Comparison of ENCODE assay signal across 8 mouse cellular contexts in genomic region chr9:55510651-55511235, GRCm38 (mm10). TPM values are rescaled to one million over a fixed set of nuclear protein-coding genes. Genes with fewer than 3 reads are reported as not detected.
DNase-seq lines count a peak whose midpoint lies in the region; ATAC-seq and TF ChIP-seq lines count a peak whose summit lies in the region.

No protein-coding gene starts in this region.

- H3K27me3 ChIP-seq in embryonic facial prominence, embryonic 11.5 days (ENCODE audit: control insufficient read depth, insufficient read depth, low read length): no peaks in the 10 kb centered on the region
- H3K27me3 ChIP-seq in hindbrain, embryonic 15.5 days: peaks cover 18% of the 10 kb centered on the region
- peaks cover 24% of the 10 kb centered on the region for H3K27me3 ChIP-seq in liver, embryonic 15.5 days

- no peaks in the 10 kb centered on the region for H3K36me3 ChIP-seq in embryonic facial prominence, embryonic 11.5 days (replicated peaks; ENCODE audit: control insufficient read depth, insufficient read depth, low read depth, low read length)
- no peaks in the 10 kb centered on the region for H3K36me3 ChIP-seq in hindbrain, embryonic 15.5 days
- H3K36me3 ChIP-seq in liver, embryonic 15.5 days (replicated peaks): no peaks in the 10 kb centered on the region

- peak overlapping the region; percentile 96 for H3K4me3 ChIP-seq in gastrocnemius, adult 2 months
- H3K4me3 ChIP-seq in embryonic facial prominence, embryonic 11.5 days (ENCODE audit: low read depth, low read length): no peak overlapping the region
- peak overlapping the region; percentile 97 for H3K4me3 ChIP-seq in hindbrain, embryonic 15.5 days
- peak overlapping the region; percentile 89 for H3K4me3 ChIP-seq in liver, embryonic 15.5 days (replicated peaks)

- no peaks in the 10 kb centered on the region for H3K9me3 ChIP-seq in embryonic facial prominence, embryonic 11.5 days (replicated peaks; ENCODE audit: control insufficient read depth, low read length)
- no peaks in the 10 kb centered on the region for H3K9me3 ChIP-seq in hindbrain, embryonic 15.5 days
- H3K9me3 ChIP-seq in liver, embryonic 15.5 days (replicated peaks): no peaks in the 10 kb centered on the region

- H3K4me2 ChIP-seq in embryonic facial prominence, embryonic 11.5 days (ENCODE audit: low read depth, low read length): peak overlapping the region; percentile 77; the same call in 1 of the 2 replicates
- peak overlapping the region; percentile 97 for H3K4me2 ChIP-seq in hindbrain, embryonic 15.5 days
- H3K4me2 ChIP-seq in liver, embryonic 15.5 days: peak overlapping the region; percentile 91

- 84% methylated on average over 10 of the region's 10 CpGs for WGBS in embryonic facial prominence, embryonic 11.5 days
- WGBS in hindbrain, embryonic 15.5 days: 81% methylated on average over 10 of the region's 10 CpGs
- WGBS in liver, embryonic 15.5 days (ENCODE audit: insufficient replicate concordance): 67% methylated on average over 10 of the region's 10 CpGs

- ATAC-seq in embryonic facial prominence, embryonic 11.5 days (replicated peaks; ENCODE audit: insufficient number of reproducible peaks, low FRiP score, low TSS enrichment, low read depth): no peak
- ATAC-seq in hindbrain, embryonic 15.5 days (ENCODE audit: low FRiP score, low read depth): no peak
- no peak for ATAC-seq in liver, embryonic 15.5 days (ENCODE audit: insufficient read depth)

- no peak for DNase-seq in gastrocnemius, adult 2 months
- DNase-seq in gastrocnemius, postnatal 4 days (ENCODE audit: low spot score in 2 of 2): no peak
- DNase-seq in embryonic facial prominence, embryonic 11.5 days (ENCODE audit: low spot score): no peak
- DNase-seq in left cerebral cortex, adult 8-10 months (ENCODE audit: low spot score in 2 of 2): no peak
- DNase-seq in cerebellum, adult 8-10 months: no peak
- DNase-seq in c-Kit-positive CD71-positive TER-119-positive erythroid progenitor cells, embryonic 14.5 days (ENCODE audit: low spot score): no peak

- H3K4me1 ChIP-seq in embryonic facial prominence, embryonic 11.5 days (ENCODE audit: control insufficient read depth, insufficient read depth, low read length): no peaks in the 10 kb centered on the region
- peaks cover 10% of the 10 kb centered on the region for H3K4me1 ChIP-seq in hindbrain, embryonic 15.5 days (replicated peaks)
- peaks cover 32% of the 10 kb centered on the region for H3K4me1 ChIP-seq in liver, embryonic 15.5 days (replicated peaks)

- intact Hi-C loops in gastrocnemius, adult 2 months (cut with DNase I): no loop called here

- H3K9ac ChIP-seq in embryonic facial prominence, embryonic 11.5 days (replicated peaks; ENCODE audit: low read length): no peak overlapping the region
- no peak overlapping the region for H3K9ac ChIP-seq in hindbrain, embryonic 15.5 days
- no peak overlapping the region for H3K9ac ChIP-seq in liver, embryonic 15.5 days

- H3K27ac ChIP-seq in gastrocnemius, adult 2 months: peak overlapping the region; percentile 99
- no peak overlapping the region for H3K27ac ChIP-seq in embryonic facial prominence, embryonic 11.5 days (replicated peaks; ENCODE audit: low read depth, low read length)
- no peak overlapping the region for H3K27ac ChIP-seq in hindbrain, embryonic 15.5 days (replicated peaks)
- no peak overlapping the region for H3K27ac ChIP-seq in liver, embryonic 15.5 days (replicated peaks)

- no peak for TF ChIP-seq CTCF in gastrocnemius, adult 2 months (IDR thresholded peaks at IDR 0.05)

RNA-seq across cellular contexts. Expression of gene Etfa, which starts 1.3 kb away (rescaled TPM):
- 100 to 1,000 TPM; 217 to 370 TPM for total RNA-seq in gastrocnemius, adult 2 months (2021)
- total RNA-seq in gastrocnemius, postnatal 4 days (2021): 100 to 1,000 TPM; 212 to 213 TPM
- polyA plus RNA-seq in embryonic facial prominence, embryonic 11.5 days (2014; fragmentation: Nextera tagmentation; extraction: Ambion mirVana): 174 and 187 TPM in 2 replicates
- 98.3 and 99.8 TPM in 2 replicates for polyA plus RNA-seq in hindbrain, embryonic 15.5 days (2015; fragmentation: Nextera tagmentation; extraction: Ambion mirVana)
- polyA plus RNA-seq in liver, embryonic 15.5 days (2015; fragmentation: Nextera tagmentation; extraction: Ambion mirVana): 201 and 204 TPM in 2 replicates
- 10 to 100 TPM; 40.7 to 41.7 (median 41.1) TPM for total RNA-seq in left cerebral cortex, adult 8-10 months (2022)

RNA-seq across cellular contexts. Expression of gene Isl2, which starts 27.7 kb away (rescaled TPM):
- not detected for total RNA-seq in gastrocnemius, adult 2 months (2021)
- total RNA-seq in gastrocnemius, postnatal 4 days (2021): not detected
- polyA plus RNA-seq in embryonic facial prominence, embryonic 11.5 days (2014; fragmentation: Nextera tagmentation; extraction: Ambion mirVana): 23.3 and 30.6 TPM in 2 replicates
- polyA plus RNA-seq in hindbrain, embryonic 15.5 days (2015; fragmentation: Nextera tagmentation; extraction: Ambion mirVana): 4.2 and 6.4 TPM in 2 replicates
- polyA plus RNA-seq in liver, embryonic 15.5 days (2015; fragmentation: Nextera tagmentation; extraction: Ambion mirVana): 0.16 TPM in 1 of 2 replicates, not detected in the other
- total RNA-seq in left cerebral cortex, adult 8-10 months (2022): not detected

Comparison
In these comparisons a context has a peak if more than half of its experiments do, and no peak if none do; other contexts are left out.
1. RNA of gene Etfa, which starts 1.3 kb away (total RNA-seq): 217 to 370 TPM in gastrocnemius, adult 2 months and 212 to 213 TPM in gastrocnemius, postnatal 4 days; 40.7 to 41.7 TPM in left cerebral cortex, adult 8-10 months; every median in the first group is over 4 times any median in the second.
2. Peak in every context shown above with its lines, with median percentiles within 50 percentile points of each other: H3K4me2 ChIP-seq.